Mouse (Mus musculus) neural tube, embryonic 11.5 days (tissue): ENCODE results near the gene Ankdd1a. TPM values are rescaled to one million over a fixed set of nuclear protein-coding genes. Genes with fewer than 3 reads are reported as not detected.

Experiments
- polyA plus RNA-seq: library from polyadenylated mRNA; unstranded; fragments of >200 nt; fragmentation: Nextera tagmentation; extraction: Ambion mirVana; gene quantifications from 2 replicates; pipeline ENCODE4 v1.2.1, GENCODE M21; 2014

Gene Ankdd1a
- polyA plus RNA-seq, 1 experiment from 2014 or later, result 0.21 TPM

Other genes with a start within 250 kb of the Ankdd1a start
- gene Clpx, start 225.9 kb downstream of the Ankdd1a start, polyA plus RNA-seq, result 50.0 and 52.8 TPM in 2 replicates
- 13.7 and 14.3 TPM in 2 replicates for gene Pdcd7, start 174.1 kb downstream of the Ankdd1a start, polyA plus RNA-seq
- gene Ubap1l, start 159.2 kb downstream of the Ankdd1a start, polyA plus RNA-seq, result 0.37 and 0.82 TPM in 2 replicates
- gene Kbtbd13, start 128.5 kb downstream of the Ankdd1a start, polyA plus RNA-seq, result 0.66 and 0.76 TPM in 2 replicates
- 6.9 and 7.8 TPM in 2 replicates for gene Rasl12, start 121.7 kb downstream of the Ankdd1a start, polyA plus RNA-seq
- gene Slc51b, start 97.2 kb downstream of the Ankdd1a start, polyA plus RNA-seq, result not detected in 2 replicates
- gene Mtfmt, start 84.4 kb downstream of the Ankdd1a start, polyA plus RNA-seq, result 19.8 and 20.5 TPM in 2 replicates
- 131 and 142 TPM in 2 replicates for gene Spg21, start 59.2 kb downstream of the Ankdd1a start, polyA plus RNA-seq
- 10.5 and 13.3 TPM in 2 replicates for gene Plekho2, start 59.8 kb upstream of the Ankdd1a start, polyA plus RNA-seq
- 10.2 and 11.1 TPM in 2 replicates for gene Pif1, start 67.0 kb upstream of the Ankdd1a start, polyA plus RNA-seq
- gene Rbpms2, start 109.5 kb upstream of the Ankdd1a start, polyA plus RNA-seq, result 20.4 and 20.7 TPM in 2 replicates
- gene Oaz2, start 147.8 kb upstream of the Ankdd1a start, polyA plus RNA-seq, result 254 and 263 TPM in 2 replicates